Mouse (Mus musculus): ENCODE measurements around the gene Alpk1.

DNA sequence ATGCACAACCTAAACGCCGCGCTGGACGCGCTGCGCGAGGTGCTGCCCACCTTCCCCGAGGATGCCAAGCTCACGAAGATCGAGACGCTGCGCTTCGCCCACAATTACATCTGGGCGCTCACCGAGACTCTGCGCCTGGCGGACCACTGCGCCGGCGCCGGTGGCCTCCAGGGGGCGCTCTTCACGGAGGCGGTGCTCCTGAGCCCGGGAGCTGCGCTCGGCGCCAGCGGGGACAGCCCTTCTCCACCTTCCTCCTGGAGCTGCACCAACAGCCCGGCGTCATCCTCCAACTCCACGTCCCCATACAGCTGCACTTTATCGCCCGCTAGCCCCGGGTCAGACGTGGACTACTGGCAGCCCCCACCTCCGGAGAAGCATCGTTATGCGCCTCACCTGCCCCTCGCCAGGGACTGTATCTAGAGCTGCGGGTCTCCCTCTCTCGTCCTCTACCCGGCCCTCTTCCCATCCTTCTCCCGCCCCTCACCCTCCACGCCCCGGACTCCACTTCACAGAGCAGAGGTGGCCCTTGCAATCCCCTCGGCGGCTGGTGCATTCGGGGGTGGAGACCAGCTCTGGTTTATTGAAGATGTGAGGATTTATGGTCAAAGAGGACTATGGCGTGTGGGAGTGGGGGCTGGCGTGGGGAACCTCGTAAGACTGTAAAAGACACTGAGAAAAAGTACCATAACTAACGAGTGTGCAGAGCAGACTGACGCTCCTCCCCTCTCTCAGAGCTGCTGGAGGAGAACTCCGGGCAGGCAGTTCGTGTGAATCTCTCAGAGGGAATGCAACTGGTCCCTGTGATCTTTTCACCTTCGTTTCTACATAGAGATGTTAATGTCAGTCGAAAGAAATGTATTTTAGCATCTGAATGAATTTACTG, 146.0 kb downstream of the Alpk1 start:
- no peak for TF ChIP-seq POLR2A (IDR thresholded peaks at IDR 0.05; ENCODE audit: low read depth, low read length)
- TF ChIP-seq CTCF (IDR thresholded peaks at IDR 0.05; ENCODE audit: extremely low read depth, insufficient read depth, insufficient read length, insufficient replicate concordance): peak; percentile 91
